Mouse (Mus musculus): Measurements from ENCODE around the gene Nkd1. TPM values are rescaled to one million over a fixed set of nuclear protein-coding genes. Genes with fewer than 3 reads are reported as not detected.

Gene Nkd1
- total RNA-seq, 2 experiments from 2014 or later, result 13.7 to 14.1 TPM

DNA sequence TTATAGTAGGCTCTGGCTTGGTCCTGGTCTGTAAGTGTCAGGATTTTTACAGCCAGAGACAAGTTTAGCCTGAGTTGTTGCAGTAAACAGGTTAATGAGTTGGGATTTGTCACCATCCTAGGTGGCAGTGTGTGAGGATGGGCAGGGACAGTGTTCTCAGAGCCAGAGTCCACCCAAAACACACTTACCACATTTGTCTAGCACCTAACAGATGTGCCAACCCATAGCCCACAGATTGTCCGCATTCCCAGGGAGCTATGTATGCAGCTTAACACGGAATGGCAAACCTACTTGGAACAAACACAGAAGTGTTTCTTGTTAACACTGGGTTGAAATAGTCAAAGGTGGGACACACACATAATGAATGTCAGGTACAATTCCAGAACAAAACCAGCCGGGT lies 47.1 kb downstream of the Nkd1 start:
- intact Hi-C loops (cut with DNase I), result loop anchor here (5.0 kb wide), 2 partner anchors 54 to 206 kb away; partner anchors contain the start of gene Brd7
- TF ChIP-seq CTCF (IDR thresholded peaks at IDR 0.05), result no peak
- no peak for DNase-seq (ENCODE audit: extremely low spot score in 1 of 2, low spot score in 2 of 2)
- H3K4me3 ChIP-seq, result no peak overlapping the region
- H3K27ac ChIP-seq, result peak overlapping the region; percentile 34; the same call in 1 of the 2 replicates

DNA sequence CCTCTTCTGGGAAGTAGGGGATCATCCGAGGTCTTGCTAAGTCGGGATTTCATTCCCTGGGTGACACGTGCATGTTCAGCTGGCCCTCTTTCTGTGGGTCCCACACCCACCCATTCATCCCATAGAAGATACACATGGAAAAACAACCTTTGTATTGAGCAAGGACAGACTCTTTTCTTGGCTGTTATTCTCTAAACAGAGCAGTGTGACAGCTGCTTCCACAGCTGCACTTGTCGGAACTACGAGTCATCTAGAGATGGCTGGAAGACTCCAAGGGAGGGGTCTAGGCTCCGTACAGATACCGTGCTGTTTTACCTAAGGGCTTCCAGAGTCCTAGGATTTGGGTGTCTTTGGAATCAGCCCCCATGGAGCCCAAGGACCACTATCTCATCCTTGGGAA lies 48.2 kb downstream of the Nkd1 start:
- Histone ChIP-seq H3K4me3 (no peak overlapping the region), H3K27ac (no peak overlapping the region)
- intact Hi-C loops (cut with DNase I), result loop anchor here (5.0 kb wide), 2 partner anchors 53 to 207 kb away; partner anchors contain the start of gene Brd7
- no peak for DNase-seq (ENCODE audit: extremely low spot score in 1 of 2, low spot score in 2 of 2)
- TF ChIP-seq CTCF (IDR thresholded peaks at IDR 0.05), result no peak

DNA sequence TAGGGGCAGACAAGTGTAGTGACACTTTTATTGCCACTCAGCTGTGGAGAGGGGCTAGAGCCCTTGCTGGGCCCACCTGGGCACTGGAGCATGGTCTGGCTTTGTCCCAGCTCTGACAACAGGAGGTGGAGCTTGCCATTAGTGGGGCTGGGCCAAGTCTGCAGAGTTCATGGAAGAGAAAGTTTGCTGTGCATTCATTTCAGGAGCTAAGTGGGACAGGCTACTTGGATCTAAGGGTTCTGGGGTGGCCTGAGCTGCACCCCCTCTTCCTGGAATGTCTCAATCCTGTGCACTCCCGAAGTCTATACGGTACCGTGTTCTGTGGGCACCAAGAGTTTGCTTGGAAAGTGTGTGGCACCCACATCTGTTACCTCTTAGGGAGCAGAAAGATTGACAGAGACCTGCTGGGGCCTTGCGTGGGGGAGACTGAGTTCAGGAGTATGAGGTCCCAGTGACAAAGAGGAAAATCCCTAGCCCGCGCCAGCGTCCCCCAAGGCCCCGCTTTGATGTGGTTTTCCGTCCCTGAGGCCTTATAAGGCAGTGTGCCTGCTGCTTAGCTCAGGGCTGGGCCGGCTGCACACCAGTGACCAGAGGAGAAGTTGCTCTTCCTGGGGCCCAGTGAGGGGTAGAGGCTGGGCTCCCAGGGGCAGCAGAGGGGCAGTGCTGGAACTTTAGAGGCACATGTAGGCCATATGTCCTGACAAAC lies 49.3 kb downstream of the Nkd1 start:
- DNase-seq (ENCODE audit: extremely low spot score in 1 of 2, low spot score in 2 of 2), result no peak
- no peak for TF ChIP-seq CTCF (IDR thresholded peaks at IDR 0.05)
- no peak overlapping the region for H3K4me3 ChIP-seq
- intact Hi-C loops (cut with DNase I), result no loop called here
- peak overlapping the region; percentile 44; the same call in 1 of the 2 replicates for H3K27ac ChIP-seq

DNA sequence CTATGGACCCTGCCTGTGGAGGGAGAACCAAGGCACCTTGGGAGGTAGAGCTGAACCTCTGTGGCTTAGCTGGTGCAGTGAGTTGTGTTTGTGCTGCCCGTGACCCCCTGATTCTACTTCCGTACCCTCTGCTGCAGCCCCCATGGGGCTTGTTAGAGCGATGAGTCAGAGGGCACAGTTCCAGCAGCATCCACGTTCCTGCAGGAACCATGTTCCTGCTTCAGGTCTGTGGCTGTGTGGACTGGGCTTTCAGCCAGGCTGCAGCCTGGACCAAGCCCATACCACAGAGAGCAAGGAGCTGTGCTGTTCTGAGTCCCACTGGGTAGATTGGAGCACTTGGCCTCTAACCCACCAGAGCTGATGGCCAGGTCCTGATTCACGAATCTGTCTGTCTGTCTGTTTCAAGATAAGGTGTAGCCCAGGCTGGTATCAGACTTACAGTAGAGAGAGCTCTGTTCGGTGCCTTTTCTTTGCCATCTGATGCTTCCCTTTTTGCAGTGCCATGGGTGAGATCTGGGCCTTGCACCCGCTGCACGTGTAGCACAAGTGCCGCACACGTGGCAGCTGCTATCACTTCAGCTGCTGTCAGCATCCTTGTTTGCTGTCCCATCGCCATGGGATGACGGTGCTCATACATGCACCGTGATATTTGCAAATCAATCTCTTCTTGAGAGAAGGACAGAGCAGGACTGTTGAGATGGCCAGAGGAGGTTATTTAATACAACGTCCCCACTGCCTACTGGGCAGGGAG lies 50.5 kb downstream of the Nkd1 start:
- intact Hi-C loops (cut with DNase I), result no loop called here
- Histone ChIP-seq H3K27ac (no peak overlapping the region), H3K4me3 (no peak overlapping the region)
- no peak for DNase-seq (ENCODE audit: extremely low spot score in 1 of 2, low spot score in 2 of 2)
- no peak for TF ChIP-seq CTCF (IDR thresholded peaks at IDR 0.05)

DNA sequence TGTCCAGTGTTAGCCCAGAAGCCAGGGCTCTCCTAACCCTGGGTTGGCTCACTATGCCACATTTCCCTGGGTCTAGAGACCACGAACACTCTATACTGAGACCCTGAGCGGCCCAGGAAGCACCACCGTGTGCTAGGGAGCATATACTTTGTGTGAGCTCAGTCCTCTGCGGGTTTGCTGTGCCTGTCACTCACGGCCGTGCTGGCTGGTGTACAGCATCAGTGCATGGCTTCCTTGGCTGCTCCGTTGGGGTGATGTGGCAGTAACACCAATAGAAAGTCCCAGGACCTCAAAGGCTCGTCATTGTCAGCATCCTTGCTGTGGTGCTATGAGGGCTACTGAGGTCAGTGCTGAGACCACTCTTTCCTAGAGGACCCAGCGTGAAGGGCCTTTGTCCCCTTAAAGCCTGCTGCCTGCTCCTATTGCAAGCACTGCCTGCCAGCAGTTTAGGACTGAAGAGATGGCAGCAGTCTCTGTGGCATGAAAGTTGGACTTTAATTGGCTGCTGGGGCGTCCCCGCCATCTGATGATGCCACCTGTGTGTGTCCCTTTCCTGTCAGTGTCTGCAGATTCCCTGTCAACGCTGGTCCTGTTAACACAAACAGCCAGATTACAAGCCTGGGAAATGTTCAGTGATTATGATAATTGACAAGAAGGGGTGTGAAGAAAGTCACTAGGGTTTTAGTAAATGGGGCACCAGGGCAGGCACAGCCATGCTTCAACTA lies 51.2 kb downstream of the Nkd1 start:
- intact Hi-C loops (cut with DNase I), result no loop called here
- no peak for DNase-seq (ENCODE audit: extremely low spot score in 1 of 2, low spot score in 2 of 2)
- Histone ChIP-seq H3K4me3 (no peak overlapping the region), H3K27ac (no peak overlapping the region)
- TF ChIP-seq CTCF (IDR thresholded peaks at IDR 0.05), result no peak

DNA sequence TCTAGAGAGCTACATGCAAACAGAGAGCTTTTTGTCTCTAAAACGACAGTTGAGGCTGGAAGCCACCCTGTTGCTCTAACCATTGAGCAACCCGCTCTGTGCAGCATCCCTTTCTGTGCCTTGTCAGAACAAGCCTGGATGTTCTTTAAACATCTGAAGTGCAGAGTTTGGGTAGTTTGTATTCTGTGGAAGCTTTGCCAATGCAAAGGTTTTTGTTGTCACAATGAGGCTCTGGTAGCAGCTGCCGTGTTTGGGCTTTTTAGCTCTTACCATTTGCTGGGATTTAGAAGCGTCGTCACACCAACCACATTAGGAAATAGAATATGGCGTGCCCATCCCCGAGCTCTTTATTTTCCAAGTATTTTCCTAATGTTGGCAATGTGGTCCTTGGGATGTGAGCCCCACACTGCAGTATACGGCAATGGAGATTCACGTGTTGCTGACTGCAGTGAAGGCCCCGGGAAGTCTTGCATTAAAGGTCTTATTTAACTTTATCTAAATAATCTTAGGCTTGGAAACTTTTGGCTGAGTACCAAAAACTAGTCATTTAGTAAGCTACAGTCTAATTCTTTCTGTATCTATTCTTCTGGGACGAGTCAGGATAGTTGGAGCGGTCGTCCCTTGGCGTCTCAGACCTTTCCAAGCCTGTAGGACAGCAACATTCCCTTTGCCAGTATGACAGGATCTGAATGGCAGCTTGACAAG lies 51.9 kb downstream of the Nkd1 start:
- intact Hi-C loops (cut with DNase I), result no loop called here
- no peak for DNase-seq (ENCODE audit: extremely low spot score in 1 of 2, low spot score in 2 of 2)
- TF ChIP-seq CTCF (IDR thresholded peaks at IDR 0.05), result no peak
- no peak overlapping the region for H3K27ac ChIP-seq
- H3K4me3 ChIP-seq, result no peak overlapping the region

DNA sequence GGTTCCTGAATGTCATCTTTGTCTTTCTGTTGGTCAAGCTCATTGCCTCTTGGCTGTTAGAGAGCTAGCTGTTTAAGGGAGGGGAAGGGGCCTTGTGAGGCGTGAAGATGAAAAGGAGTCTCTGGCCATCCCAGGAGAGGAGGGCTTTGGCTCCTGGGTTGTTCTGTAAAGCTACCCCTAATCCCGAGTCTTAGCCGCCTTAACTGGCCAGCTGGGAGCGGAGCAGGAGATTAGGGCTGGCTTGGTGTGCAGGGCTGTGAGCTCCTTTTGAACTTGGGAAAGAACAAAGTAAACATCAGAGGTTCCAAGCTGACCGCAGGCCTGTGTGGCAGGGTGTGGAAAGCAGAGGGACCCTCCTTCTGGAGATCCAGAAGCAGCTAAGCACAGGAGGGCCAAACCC lies 53.8 kb downstream of the Nkd1 start:
- intact Hi-C loops (cut with DNase I), result loop anchor here (5.0 kb wide), 1 partner anchor 123 kb away; no protein-coding TSS in a partner anchor
- Histone ChIP-seq H3K4me3 (no peak overlapping the region), H3K27ac (no peak overlapping the region)
- no peak for TF ChIP-seq CTCF (IDR thresholded peaks at IDR 0.05)
- no peak for DNase-seq (ENCODE audit: extremely low spot score in 1 of 2, low spot score in 2 of 2)

DNA sequence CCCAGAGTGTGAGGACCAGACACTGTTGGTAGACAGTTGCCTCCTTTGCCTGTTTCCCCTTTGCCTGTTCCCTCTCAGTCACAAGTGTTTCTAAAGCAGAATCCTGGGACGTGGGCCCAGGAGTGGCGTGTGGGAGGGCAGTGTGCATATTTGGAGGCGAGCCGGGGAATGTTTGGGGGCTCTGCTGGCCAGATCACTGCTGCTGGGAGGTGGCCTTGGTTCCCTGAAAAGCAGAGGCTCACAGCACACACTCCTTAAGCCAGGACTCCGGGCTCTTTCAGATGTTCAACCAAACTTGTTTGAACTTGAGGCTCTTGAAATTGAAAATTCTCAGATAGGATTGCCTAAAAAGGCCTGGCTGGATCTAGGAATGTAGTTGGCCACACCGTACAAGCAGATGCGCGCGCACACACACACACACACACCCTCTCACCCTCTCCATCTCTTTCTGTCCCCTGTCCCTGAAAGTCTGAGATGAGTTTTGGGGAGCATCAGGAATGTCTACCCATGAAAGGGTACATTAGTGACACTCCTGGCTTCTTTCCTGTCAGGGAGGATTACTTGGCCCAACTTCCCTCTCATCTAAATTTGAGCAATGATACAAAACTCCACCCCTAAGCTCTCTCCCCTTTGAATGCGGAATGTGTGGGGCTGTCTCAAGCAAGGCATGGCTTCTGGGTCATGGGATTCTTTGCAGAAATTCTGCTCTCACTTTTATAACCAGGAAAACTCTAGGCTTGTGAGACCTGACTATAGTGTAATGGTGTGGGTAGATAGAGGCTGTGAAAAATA lies 55.4 kb downstream of the Nkd1 start:
- H3K27ac ChIP-seq, result no peak overlapping the region
- peak; percentile 28 to 62 for DNase-seq (ENCODE audit: extremely low spot score in 1 of 2, low spot score in 2 of 2)
- TF ChIP-seq CTCF (IDR thresholded peaks at IDR 0.05), result no peak
- intact Hi-C loops (cut with DNase I), result loop anchor here (5.0 kb wide), 1 partner anchor 124 kb away; no protein-coding TSS in a partner anchor
- no peak overlapping the region for H3K4me3 ChIP-seq

DNA sequence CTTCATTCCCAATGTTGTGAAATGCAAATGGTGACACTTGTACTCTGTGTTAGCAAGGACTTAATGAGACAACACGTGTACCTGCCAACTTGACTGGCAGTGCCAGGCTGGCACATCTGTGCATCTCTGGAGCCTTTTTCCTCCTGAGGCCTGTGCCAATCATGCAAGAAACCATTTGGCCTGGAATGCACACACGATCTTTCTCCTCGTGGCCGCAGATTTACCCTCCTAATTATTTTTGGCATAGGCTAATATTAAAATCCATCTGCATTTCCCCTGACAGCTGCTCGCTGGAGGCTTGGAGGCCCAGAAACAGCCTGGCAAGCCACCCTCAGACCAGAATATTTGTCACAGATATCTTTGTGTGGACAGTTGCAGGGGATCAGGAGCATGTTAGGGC lies 56.5 kb downstream of the Nkd1 start:
- no peak overlapping the region for H3K4me3 ChIP-seq
- intact Hi-C loops (cut with DNase I), result loop anchor here (5.0 kb wide), 1 partner anchor 125 kb away; no protein-coding TSS in a partner anchor
- no peak overlapping the region for H3K27ac ChIP-seq
- no peak for DNase-seq (ENCODE audit: extremely low spot score in 1 of 2, low spot score in 2 of 2)
- TF ChIP-seq CTCF (IDR thresholded peaks at IDR 0.05), result no peak

DNA sequence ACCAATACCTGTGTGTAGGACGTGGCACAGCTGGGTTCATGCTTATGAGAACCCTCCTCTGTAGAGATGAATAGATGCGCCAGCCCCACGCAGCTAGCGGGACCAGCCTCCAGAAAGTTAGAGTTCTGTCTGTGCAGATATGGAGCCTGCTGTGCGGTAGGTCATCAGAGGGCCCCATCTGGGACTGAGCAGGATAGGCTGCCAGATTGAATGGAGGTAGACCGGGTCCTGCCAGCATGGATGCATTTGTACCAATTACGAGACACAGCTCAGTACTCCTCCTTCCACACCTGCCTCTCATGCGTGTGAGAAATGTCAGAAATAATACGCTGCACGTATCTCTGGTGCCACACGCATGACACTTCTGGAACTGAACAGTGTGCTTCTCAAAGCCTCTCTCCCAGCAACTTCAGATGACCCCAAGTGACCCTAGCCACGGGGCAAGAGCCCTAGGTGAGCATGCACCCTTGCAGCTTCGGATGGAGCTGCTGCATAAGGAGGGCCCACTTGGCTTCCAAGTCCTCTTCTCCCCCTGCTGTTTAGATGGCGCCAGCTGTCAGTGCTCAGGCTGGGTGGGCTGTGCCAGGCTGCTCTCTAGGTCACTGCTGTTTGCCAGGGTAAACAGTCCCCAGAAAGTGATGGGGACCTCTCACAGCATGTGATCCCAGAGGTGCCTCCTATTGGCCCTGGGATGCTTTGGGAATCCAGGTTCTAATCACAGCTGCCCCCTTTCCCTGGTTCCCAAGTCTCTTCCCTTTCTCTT lies 57.4 kb downstream of the Nkd1 start:
- TF ChIP-seq CTCF (IDR thresholded peaks at IDR 0.05), result no peak; the same call in 1 of the 2 replicates
- DNase-seq (ENCODE audit: extremely low spot score in 1 of 2, low spot score in 2 of 2), result no peak
- intact Hi-C loops (cut with DNase I), result loop anchor here (5.0 kb wide), 1 partner anchor 126 kb away; no protein-coding TSS in a partner anchor
- Histone ChIP-seq H3K4me3 (no peak overlapping the region), H3K27ac (no peak overlapping the region)
